Mouse (Mus musculus) midbrain, postnatal 0 days (tissue): ENCODE measurements around the gene Snx22. TPM values are rescaled to one million over a fixed set of nuclear protein-coding genes. Genes with fewer than 3 reads are reported as not detected.
A peak's percentile ranks its signal among the peaks of the same experiment; 100 is the strongest.

Experiments
- ATAC-seq: fragments of 200-750 bp; cut with Nextera tagmentation; 2 replicates; pipeline ENCODE4 v1.8.0; 2017; ENCODE audit warnings: moderate number of reproducible peaks, mild to moderate bottlenecking, moderate TSS enrichment, moderate library complexity; ENCODE audit not compliant: low FRiP score
- DNase-seq: peaks from one replicate; pipeline ENCODE4 v3.0.0-alpha.2; 2015; ENCODE audit warnings: low spot score
- H3K27ac ChIP-seq: fragments of 300-500 bp; sonication (generic); 2 replicates; pipeline ENCODE4 v1.5.1; 2014; ENCODE audit warnings: low read depth, mild to moderate bottlenecking, low read length, mixed read lengths
- H3K27me3 ChIP-seq: fragments of 300-500 bp; sonication (generic); 2 replicates; pipeline ENCODE4 v1.6.1; 2014; ENCODE audit warnings: low read length, control low read depth, mixed read lengths; ENCODE audit not compliant: insufficient read depth
- H3K36me3 ChIP-seq: fragments of 300-500 bp; sonication (generic); 2 replicates; pipeline ENCODE4 v1.6.1; 2014; ENCODE audit warnings: low read length, control low read depth, mixed read lengths; ENCODE audit not compliant: insufficient read depth
- H3K4me1 ChIP-seq: fragments of 300-500 bp; sonication (generic); 2 replicates; pipeline ENCODE4 v1.6.1; 2014; ENCODE audit warnings: mild to moderate bottlenecking, control low read depth, antibody characterized with exemption, low read length, mixed read lengths; ENCODE audit not compliant: insufficient read depth
- H3K4me2 ChIP-seq: fragments of 300-500 bp; sonication (generic); 2 replicates; pipeline ENCODE4 v1.6.1; 2014; ENCODE audit warnings: low read depth, mild to moderate bottlenecking, low read length, mixed read lengths; ENCODE audit not compliant: poor library complexity, severe bottlenecking
- H3K4me3 ChIP-seq: fragments of 300-500 bp; sonication (generic); 2 replicates; pipeline ENCODE4 v1.5.1; 2014; ENCODE audit warnings: low read depth, mild to moderate bottlenecking, low read length, moderate library complexity
- H3K9ac ChIP-seq: fragments of 300-500 bp; sonication (generic); replicated peaks from 2 replicates; pipeline ENCODE4 v1.6.1; 2014; ENCODE audit warnings: mild to moderate bottlenecking, low read length, moderate library complexity, mixed read lengths; ENCODE audit not compliant: poor library complexity, severe bottlenecking
- H3K9me3 ChIP-seq: fragments of 300-500 bp; sonication (generic); 2 replicates; pipeline ENCODE4 v1.6.1; 2016; ENCODE audit warnings: low read length, control low read depth
- CTCF ChIP-seq: IDR thresholded peaks from 2 replicates; pipeline ENCODE4 v1.5.1; 2016; ENCODE audit warnings: antibody characterized with exemption, mild to moderate bottlenecking
- WGBS: fragments of 180-500 bp; shearing (Covaris S2); extraction: QIAGEN DNeasy Blood & Tissue Kit; methylation state at CpG from one replicate; pipeline ENCODE4 v1.1.7; 2014; 5-methylcytosine and 5-hydroxymethylcytosine counted together
- polyA plus RNA-seq: library from polyadenylated mRNA; unstranded; fragments of >200 nt; fragmentation: Nextera tagmentation; extraction: Ambion mirVana; gene quantifications from 2 replicates; pipeline ENCODE4 v1.2.1, GENCODE M21; 2015
- total RNA-seq: library from RNA; depleted of rRNA; stranded (reverse); fragments of >200 nt; gene quantifications from 2 replicates; pipeline ENCODE4 v1.2.3, GENCODE M21; 2014

Snx22 gene
- total and polyA plus RNA-seq, 2 experiments from 2014 or later, result 6.7 to 11.1 TPM

GRCm38 (mm10) chr9:66060308-66060647 lies 9.2 kb downstream of the Snx22 start:
- peak overlapping the region; percentile 77 for H3K4me3 ChIP-seq
- no peaks in the 10 kb centered on the region for H3K27me3 ChIP-seq
- no peak for DNase-seq
- peak; percentile 89 for ATAC-seq
- 0% methylated on average over 17 of the region's 20 CpGs for WGBS
- peaks cover 13% of the 10 kb centered on the region for H3K4me1 ChIP-seq
- H3K4me2 ChIP-seq, result peak overlapping the region; percentile 56
- H3K36me3 ChIP-seq, result peaks cover 23% of the 10 kb centered on the region
- H3K27ac ChIP-seq, result peak overlapping the region; percentile 91
- no peaks in the 10 kb centered on the region for H3K9me3 ChIP-seq
- H3K9ac ChIP-seq, result peak overlapping the region; percentile 79
- TF ChIP-seq CTCF, result no peak

GRCm38 (mm10) chr9:66059583-66060307 lies 9.8 kb downstream of the Snx22 start, which contains the start of gene Ppib:
Gene Ppib, plus strand, starts transcription at chr9:66060222.
- H3K9ac ChIP-seq, result peak within 1 kb of the TSS; percentile 79
- ATAC-seq (peak; percentile 98), DNase-seq (peak; percentile 98)
- H3K36me3 ChIP-seq, result peaks cover 20% of the 10 kb centered on the region
- peak within 1 kb of the TSS; percentile 77 for H3K4me3 ChIP-seq
- H3K9me3 ChIP-seq, result no peaks in the 10 kb centered on the region
- TF ChIP-seq CTCF, result peak; percentile 53
- H3K4me2 ChIP-seq, result peak within 1 kb of the TSS; percentile 56
- peaks cover 13% of the 10 kb centered on the region for H3K4me1 ChIP-seq
- no peaks in the 10 kb centered on the region for H3K27me3 ChIP-seq
- WGBS, result 2% methylated on average over 50 of the region's 51 CpGs
- peak within 1 kb of the TSS; percentile 91 for H3K27ac ChIP-seq

GRCm38 (mm10) chr9:66053620-66054019 lies 15.9 kb downstream of the Snx22 start:
- Histone ChIP-seq H3K9ac (no peak overlapping the region), H3K4me3 (no peak overlapping the region), H3K27ac (no peak overlapping the region), H3K27me3 (no peaks in the 10 kb centered on the region), H3K4me1 (no peaks in the 10 kb centered on the region), H3K4me2 (no peak overlapping the region), H3K9me3 (no peaks in the 10 kb centered on the region), H3K36me3 (no peaks in the 10 kb centered on the region)
- WGBS, result 23% methylated on average over 1 of the region's 1 CpGs
- no peak for ATAC-seq
- DNase-seq, result no peak
- no peak for TF ChIP-seq CTCF

- TF ChIP-seq CTCF, result no peak
- Histone ChIP-seq H3K4me2 (no peak overlapping the region), H3K36me3 (no peaks in the 10 kb centered on the region), H3K27ac (no peak overlapping the region), H3K4me1 (no peaks in the 10 kb centered on the region), H3K9ac (no peak overlapping the region), H3K27me3 (no peaks in the 10 kb centered on the region), H3K9me3 (no peaks in the 10 kb centered on the region), H3K4me3 (no peak overlapping the region)
- ATAC-seq, result no peak
- DNase-seq, result peak; percentile 15
- 89% methylated on average over 1 of the region's 1 CpGs for WGBS
These were observed 16.8 kb downstream of the Snx22 start for GRCm38 (mm10) chr9:66052731-66053130.

- no peaks in the 10 kb centered on the region for H3K36me3 ChIP-seq
- no peak overlapping the region for H3K9ac ChIP-seq
- H3K4me1 ChIP-seq, result no peaks in the 10 kb centered on the region
- ATAC-seq (no peak), DNase-seq (no peak)
- WGBS, result 68% methylated on average over 4 of the region's 4 CpGs
- H3K27me3 ChIP-seq, result no peaks in the 10 kb centered on the region
- no peak overlapping the region for H3K27ac ChIP-seq
- H3K4me3 ChIP-seq, result no peak overlapping the region
- no peak for TF ChIP-seq CTCF
- H3K4me2 ChIP-seq, result no peak overlapping the region
- H3K9me3 ChIP-seq, result no peaks in the 10 kb centered on the region
These were observed 18.0 kb downstream of the Snx22 start for GRCm38 (mm10) chr9:66051493-66051892.

GRCm38 (mm10) chr9:66049931-66050601 lies 19.5 kb downstream of the Snx22 start:
- peak; percentile 17; the same call in 1 of the 2 replicates for TF ChIP-seq CTCF
- 61% methylated on average over 6 of the region's 6 CpGs for WGBS
- H3K27ac ChIP-seq, result no peak overlapping the region
- no peaks in the 10 kb centered on the region for H3K4me1 ChIP-seq
- DNase-seq (no peak), ATAC-seq (no peak)
- no peaks in the 10 kb centered on the region for H3K27me3 ChIP-seq
- no peaks in the 10 kb centered on the region for H3K36me3 ChIP-seq
- no peak overlapping the region for H3K4me2 ChIP-seq
- H3K4me3 ChIP-seq, result no peak overlapping the region
- no peak overlapping the region for H3K9ac ChIP-seq
- no peaks in the 10 kb centered on the region for H3K9me3 ChIP-seq
